Mouse (Mus musculus): ENCODE measurements around the gene Tex14. TPM values are rescaled to one million over a fixed set of nuclear protein-coding genes. Genes with fewer than 3 reads are reported as not detected.
"Not testable (repeated sequence)": the region's sequence is repeated elsewhere in the genome, so short reads cannot be mapped to it uniquely, and the experiment has no call there.

Tex14 gene
- total RNA-seq (2021), result under 1 TPM; 0.36 to 0.56 TPM

DNA sequence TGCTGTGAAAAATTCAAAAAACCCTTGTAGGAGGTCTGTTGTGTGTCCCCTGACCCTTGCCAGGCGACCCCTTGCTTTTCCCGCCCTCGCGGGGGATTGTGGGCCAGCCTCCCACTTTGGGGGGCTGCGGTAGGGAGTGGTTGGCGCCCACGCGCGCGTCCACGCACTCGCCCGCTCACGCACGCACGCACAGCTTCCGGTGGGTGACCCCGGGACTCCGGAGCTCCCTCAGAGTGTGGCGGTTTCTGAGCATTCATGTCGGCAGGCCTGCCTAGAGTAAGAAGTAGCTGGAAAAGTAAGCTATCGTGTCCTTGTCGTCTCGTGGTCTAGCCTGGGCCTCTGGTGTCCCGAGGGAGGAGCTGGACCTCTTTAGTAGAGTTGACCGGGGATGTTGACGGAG lies at the start of gene Tex14, which contains the start of gene Rad51c:
Gene Tex14, plus strand, starts transcription at position 190 of the 400 bp plus-strand sequence.
Gene Rad51c, minus strand, starts transcription at position 79 of the 400 bp plus-strand sequence.
- intact Hi-C loops (cut with DNase I), result loop anchor here (5.0 kb wide), 1 partner anchor 188 kb away; no protein-coding TSS in a partner anchor

DNA sequence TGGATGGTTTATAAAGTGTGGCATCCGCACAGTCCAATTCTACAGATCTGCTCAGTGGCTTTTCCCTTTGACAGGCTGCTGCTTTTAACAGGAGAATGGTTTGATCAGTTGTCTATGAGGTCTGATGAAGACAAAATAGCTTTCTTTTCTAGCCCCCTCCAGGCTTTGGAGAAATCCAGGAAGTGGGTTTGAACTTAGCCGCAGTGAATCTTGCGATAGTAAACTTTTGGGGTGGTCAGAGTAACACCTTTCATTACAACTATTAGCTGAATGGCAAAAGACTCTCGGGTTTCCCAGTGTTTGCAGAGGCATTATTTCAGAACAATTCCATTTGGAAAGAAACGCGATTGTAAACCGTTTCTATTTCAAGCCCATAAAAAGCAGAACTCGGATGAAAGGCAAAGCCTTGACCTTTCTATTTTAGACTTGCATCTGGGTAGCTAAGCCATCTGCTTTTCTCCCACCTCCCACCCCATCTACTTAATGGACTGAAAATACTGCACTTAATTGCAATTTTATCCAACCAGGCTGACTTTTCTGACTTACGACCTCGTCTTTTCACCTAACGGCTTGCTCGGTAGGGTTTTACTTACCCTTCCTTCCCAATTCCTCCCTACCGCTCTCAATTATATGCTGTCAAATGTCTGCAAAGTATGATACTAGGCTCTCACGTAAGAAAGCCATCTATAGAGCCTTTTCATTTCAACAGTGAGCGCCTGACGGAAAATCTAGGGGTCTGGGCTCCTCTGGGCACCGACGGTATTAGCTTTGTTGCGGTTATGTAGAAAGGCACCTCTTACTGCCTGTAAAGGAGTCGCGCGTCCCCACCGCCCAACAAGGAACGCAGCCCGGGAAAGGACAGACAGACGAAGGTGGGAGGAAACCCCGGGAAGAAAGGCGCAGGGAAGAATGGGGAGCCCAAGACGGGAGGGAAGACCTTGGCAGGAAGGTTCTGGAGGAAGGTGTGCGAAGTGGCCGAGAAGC lies 47.3 kb upstream of the Tex14 start:
- no peak for DNase-seq (ENCODE audit: extremely low spot score in 1 of 2, low spot score in 2 of 2)
- intact Hi-C loops (cut with DNase I), result no loop called here

More for the DNA sequence above, at the start of gene Tex14, which contains the start of gene Rad51c:
- DNase-seq (ENCODE audit: extremely low spot score in 1 of 2, low spot score in 2 of 2), result peak in 1 of 2 experiments; percentile 57

DNA sequence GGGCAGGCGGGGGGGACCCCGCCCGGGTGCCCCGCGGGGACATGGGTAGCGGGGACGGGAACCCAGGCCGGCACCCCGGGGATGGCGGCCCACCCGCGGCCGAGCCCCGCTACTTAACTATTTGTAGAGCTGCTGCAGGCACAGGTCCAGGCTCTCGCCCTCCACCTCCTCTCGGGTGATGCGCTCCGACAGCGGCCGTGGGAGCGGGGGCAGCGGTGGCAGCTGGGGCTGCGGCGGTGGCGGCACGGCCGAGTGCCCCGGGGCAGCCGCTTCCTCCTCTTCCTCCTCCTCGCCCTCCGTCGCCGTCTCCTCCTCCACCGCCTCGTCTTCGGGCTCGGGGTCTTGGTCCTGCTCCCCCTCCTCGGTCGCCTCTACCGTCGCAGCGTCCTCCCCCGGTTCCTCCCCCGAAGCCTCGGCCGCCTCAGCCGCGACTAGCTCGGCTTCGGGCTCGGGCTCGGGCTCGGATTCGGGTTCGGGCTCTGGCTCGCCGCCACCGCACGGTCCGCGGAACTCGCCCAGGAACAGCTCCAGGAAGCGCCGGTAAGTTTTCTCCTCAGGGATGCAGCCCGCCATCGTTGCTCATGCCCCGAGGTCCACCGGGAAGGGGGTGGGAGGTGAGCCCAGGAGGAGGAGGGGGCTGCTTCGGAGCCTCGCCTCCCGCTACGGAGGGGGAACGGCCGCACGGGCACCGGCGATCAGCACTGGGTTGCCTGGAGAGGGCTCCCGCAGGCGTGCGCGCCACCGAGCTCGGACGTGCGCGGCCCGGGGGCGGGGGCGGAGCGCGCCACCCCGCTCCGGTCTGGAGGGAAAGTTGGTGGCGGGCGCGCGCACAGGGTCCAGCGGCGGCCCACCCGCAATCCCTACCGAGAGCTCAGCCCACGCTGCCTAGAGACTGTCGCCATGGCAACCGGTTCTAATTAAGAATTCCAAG lies 46.3 kb upstream of the Tex14 start, which contains the start of gene Ppm1e:
Gene Ppm1e, minus strand, starts transcription at position 693 of the 931 bp plus-strand sequence.
- intact Hi-C loops (cut with DNase I), result no loop called here

DNA sequence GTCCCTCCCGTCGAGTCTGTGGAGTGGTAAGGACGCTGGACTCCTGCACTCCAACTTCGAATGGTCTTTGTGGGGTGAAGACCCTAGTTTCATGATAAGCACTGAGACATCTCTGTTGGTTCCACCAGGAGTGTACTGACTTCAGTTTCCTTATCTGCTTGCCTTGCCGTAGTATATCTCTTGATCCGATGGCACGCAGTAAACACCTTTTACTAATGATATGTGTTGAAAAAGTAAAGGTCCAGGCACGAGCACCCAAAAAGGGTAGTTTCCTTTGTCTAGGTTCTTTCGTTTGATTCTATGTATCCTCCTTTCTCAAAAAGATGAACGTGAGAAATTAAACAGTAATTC lies 45.6 kb upstream of the Tex14 start:
- intact Hi-C loops (cut with DNase I), result no loop called here
- DNase-seq (ENCODE audit: extremely low spot score in 1 of 2, low spot score in 2 of 2), result no peak

More for the DNA sequence above, 46.3 kb upstream of the Tex14 start, which contains the start of gene Ppm1e:
- peak; percentile 89 to 93 for DNase-seq (ENCODE audit: extremely low spot score in 1 of 2, low spot score in 2 of 2)

DNA sequence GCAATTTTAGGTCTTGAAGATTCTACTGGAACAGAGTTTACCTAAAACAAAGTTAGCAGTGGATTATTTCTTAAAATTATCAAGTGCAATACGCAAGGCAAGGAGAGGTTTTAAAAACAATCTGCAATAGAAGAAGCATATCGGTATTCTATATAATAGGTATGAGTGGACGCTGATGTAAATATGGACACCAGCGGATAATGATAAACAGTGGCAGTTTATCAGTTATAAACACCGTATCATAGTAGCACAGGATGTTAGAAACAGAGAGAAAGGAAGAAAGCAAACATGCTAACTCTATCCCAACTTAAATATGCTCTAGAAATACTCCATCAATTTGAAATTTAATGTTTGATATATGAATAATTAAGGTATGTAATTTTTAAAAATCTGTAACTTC lies 39.7 kb upstream of the Tex14 start:
- DNase-seq (ENCODE audit: extremely low spot score in 1 of 2, low spot score in 2 of 2), result no peak
- intact Hi-C loops (cut with DNase I), result no loop called here

DNA sequence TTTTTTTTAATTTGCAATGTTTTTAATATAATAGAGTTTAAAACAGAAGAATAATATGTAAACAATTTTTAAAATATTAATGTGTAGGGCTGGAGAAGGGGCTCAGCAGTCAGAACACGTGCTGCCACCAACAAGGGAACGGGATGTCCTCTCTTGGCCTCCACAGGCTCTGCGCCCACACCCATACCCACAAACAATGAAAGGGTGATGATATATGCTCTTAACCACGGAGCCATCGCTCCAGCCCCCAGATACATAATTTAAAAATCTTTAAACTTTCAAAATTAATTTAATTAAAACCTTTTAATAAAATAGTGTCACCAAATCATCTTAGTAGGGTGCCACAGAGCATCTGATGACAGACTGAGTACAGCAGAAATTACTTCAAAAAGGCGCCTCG lies 37.8 kb upstream of the Tex14 start:
- intact Hi-C loops (cut with DNase I), result no loop called here

DNA sequence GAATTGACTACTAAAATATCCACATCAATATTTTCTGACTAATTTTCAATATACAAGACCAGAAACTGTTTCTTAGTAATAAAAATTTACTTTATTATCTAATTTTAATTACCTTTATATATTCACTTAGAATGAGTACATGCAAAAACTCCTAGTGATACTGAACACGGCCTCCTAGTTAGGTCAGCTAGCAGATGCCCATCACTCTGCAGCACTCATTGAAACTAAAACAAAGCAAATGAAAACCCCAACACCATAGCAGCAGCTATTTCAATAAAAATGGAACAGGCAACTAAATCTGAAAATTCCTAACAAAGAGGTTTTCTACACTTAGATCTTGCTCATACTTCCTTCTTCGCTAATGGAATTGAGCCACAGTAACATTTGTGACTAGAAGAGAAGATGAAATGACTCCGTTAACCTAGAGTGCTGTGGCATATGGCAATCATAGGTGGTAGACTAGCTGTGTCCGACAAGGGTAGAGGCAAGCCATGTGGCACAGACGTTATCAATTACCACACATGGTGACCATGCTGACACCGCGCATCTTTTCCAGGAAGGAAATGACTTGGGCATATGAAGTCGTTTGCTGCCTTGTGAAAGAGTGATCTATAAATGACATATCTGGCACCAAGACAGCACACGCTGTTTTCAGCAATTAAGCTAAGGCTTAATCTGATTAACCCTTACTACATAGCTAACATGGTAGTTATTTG lies 36.8 kb upstream of the Tex14 start:
- intact Hi-C loops (cut with DNase I), result no loop called here
- no peak for DNase-seq (ENCODE audit: extremely low spot score in 1 of 2, low spot score in 2 of 2)

More for the DNA sequence above, 37.8 kb upstream of the Tex14 start:
- no peak for DNase-seq (ENCODE audit: extremely low spot score in 1 of 2, low spot score in 2 of 2)

DNA sequence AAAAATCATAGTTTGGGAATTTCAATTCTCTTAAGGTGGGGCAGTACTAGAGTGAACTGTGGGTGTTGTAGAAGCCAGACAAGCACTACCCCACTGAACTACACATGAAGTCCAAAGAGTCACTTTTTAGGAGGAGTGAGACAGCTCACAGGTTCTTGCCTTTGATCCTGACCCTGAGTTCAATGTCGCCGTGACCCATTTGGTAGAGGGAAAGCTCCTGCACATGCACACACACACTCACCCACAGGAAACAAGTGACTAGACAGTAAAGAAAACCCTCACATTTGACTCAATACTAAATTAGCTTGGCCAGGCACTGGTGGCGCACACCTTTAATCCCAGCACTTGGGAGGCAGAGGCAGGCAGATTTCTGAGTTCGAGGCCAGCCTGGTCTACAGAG lies 20.3 kb upstream of the Tex14 start:
- intact Hi-C loops (cut with DNase I), result no loop called here
- DNase-seq (ENCODE audit: extremely low spot score in 1 of 2, low spot score in 2 of 2), result no peak

DNA sequence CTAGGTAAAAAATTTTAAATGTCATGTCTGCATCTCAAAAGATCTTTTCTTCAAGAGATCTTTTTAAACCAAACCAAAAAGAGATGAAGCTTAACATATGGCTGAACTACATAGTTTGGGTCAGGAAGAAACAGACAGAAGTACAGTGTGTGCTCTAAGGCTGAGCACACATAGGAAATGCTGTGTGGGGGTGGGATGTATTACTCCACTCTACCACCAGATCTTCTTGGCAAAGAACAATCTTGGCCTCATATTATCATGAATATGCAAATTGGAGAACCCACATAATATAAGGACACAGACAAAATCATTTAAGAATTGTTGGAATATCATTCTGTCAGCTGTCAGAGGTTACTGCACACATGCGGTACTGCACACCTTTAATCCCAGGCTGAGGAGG lies 19.2 kb upstream of the Tex14 start:
- intact Hi-C loops (cut with DNase I), result no loop called here
- DNase-seq (ENCODE audit: extremely low spot score in 1 of 2, low spot score in 2 of 2), result no peak

DNA sequence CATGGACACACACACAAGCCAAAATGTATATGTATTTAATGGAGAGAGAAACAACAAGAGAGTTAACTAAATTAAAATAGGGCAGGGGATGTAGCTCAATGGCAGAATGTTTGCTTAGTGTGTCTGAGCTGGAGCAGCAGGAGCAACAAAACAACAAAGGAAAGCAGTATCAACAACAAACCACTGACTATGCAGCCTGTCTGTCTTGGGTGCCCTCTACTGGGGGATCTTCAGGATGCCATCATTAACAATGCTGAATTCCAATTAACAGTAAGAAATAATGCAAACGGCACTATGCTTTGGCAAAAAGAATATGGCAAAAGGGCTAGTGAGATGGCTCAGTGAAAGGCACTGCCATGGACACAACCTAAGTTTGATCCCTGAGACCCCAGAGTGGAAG lies 11.0 kb upstream of the Tex14 start:
- intact Hi-C loops (cut with DNase I), result loop anchor here (5.0 kb wide), 1 partner anchor 182 kb away; no protein-coding TSS in a partner anchor
- DNase-seq (ENCODE audit: extremely low spot score in 1 of 2, low spot score in 2 of 2), result peak in 1 of 2 experiments; percentile 43

DNA sequence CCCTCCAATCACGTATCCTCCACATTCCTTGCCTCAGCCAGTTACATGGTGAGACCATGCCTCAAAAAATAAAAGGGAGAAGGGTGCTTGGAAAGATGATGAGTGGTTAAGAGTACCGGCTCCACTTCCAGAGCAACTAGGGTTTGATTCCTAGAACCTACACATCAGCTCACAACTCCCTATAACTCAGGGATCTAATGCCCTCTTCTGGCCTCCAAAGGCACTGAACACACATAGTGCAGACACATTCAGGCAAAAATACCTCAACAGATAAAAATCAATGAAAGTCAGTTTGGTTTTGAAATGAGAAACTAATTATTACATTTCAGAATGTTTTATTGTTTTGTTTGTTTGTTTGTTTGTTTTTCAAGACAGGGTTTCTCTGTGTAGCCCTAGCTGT lies 6.5 kb upstream of the Tex14 start:
- intact Hi-C loops (cut with DNase I), result no loop called here

DNA sequence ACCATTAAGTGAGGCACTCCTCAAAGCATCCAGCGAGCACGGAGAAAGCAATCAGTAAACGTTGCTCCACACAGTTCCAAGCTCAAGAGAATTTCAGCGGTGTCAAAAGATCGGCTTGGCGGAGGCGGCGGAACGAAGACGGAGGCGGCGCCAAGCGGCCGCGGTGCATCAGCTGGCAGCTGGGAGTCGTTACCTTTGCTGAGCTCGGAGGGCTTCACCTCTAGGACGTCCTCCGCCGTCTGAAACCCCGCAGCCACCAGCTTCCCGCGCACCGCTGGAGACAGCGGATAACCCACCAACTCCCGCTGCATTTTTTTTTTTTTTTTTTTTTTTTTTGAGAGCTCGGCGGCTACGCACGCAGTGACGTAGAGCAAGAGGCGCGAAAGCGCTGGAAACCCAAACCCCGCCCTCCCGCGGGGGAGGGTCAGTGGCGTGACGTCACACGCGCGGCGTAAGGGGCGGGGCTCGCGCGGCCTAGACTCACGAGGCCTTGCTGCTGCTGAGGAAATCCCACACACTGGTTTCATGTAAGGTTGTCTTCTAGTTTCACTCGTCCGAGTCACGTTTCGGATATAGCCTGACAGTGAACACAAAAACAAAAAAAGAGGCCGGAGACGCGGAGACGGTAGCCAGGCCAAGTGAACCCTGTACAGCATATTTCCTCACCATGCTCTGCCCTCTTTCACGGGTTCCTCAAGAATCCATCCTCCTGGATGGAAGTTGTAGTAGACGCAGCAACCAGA lies 583 bp upstream of the Tex14 start:
- peak; percentile 93 to 96 for DNase-seq (ENCODE audit: extremely low spot score in 1 of 2, low spot score in 2 of 2)
- intact Hi-C loops (cut with DNase I), result loop anchor here (5.0 kb wide), 1 partner anchor 187 kb away; no protein-coding TSS in a partner anchor

More for the DNA sequence above, 6.5 kb upstream of the Tex14 start:
- no peak for DNase-seq (ENCODE audit: extremely low spot score in 1 of 2, low spot score in 2 of 2)

DNA sequence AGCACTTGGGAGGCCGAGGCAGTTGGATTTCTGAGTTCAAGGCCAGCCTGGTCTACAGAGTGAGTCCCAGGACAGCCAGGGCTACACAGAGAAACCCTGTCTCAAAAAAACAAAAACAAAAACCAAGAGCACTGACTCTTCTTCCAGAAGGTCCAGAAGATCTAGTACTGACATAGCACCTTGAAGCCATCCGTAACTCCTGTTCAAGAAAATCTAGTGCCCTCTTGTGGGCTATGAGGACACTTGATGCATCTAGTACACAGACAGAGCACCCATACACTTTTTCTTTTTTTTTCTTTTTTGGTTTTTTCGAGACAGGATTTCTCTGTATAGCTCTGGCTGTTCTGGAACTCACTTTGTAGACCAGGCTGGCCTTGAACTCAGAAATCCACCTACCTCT lies 8.5 kb downstream of the Tex14 start:
- intact Hi-C loops (cut with DNase I); DNase-seq (ENCODE audit: extremely low spot score in 1 of 2, low spot score in 2 of 2): not testable (repeated sequence)

DNA sequence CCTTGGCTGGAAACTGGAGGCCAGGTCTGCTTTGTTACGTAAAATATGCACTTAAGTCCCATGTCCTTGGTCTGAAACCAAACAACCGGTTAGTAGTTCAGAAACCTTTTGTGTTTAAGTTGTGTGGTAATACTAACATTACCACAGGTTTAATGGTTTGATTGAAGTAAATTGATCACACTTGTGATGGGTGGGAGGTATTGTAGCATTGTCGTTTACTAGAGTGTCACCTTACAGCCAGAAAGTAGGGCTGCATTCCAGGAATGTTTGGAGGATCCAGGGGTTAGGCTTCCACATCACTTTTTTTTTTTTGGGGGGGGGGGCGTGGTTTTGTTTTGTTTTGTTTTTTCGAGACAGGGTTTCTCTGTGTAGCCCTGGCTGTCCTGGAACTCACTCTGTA lies 11.3 kb downstream of the Tex14 start:
- intact Hi-C loops (cut with DNase I), result loop anchor here (5.0 kb wide), 1 partner anchor 204 kb away; no protein-coding TSS in a partner anchor

DNA sequence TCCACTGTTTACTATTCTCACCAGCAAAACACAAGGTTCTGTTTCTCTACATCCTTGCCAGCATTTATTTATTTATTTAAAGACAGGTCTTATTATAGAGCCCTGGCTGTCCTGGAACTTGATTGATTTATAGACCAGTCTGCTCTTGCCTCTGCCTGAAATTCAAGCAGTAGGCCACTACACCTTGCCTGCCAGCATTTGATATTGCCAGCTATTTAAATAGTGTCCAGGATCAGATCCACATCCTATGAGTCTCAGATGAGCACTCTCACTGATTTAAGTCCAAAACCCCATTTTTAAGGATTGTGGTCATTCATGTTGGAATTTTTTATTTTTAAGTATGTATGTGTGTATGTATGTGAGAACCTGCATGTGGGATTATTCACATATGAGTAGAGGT lies 16.0 kb downstream of the Tex14 start:
- DNase-seq (ENCODE audit: extremely low spot score in 1 of 2, low spot score in 2 of 2), result no peak
- intact Hi-C loops (cut with DNase I), result no loop called here

More for the DNA sequence above, 11.3 kb downstream of the Tex14 start:
- no peak for DNase-seq (ENCODE audit: extremely low spot score in 1 of 2, low spot score in 2 of 2)

DNA sequence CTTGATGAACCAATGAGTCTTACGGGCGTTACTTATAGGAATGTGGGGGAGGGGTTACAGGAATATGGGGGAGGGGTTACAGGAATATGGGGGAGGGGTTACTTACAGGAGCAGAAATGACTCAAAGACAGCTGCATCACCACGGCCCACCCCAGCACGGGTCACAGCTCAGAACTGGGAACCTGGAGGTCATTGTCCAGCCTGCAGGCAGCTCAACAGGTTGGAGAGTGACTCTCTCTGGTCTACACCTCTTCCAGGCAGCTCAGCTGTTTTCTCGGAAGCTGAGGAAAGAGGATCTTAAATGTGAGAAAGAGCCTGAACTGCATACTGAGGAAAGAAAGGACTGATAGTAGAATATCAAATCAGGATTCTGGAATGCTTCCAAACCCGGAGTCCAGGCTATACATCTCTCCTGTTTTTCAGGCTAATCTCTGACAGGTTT lies 16.9 kb downstream of the Tex14 start:
- intact Hi-C loops (cut with DNase I), result no loop called here
- peak in 1 of 2 experiments; percentile 39 for DNase-seq (ENCODE audit: extremely low spot score in 1 of 2, low spot score in 2 of 2)

DNA sequence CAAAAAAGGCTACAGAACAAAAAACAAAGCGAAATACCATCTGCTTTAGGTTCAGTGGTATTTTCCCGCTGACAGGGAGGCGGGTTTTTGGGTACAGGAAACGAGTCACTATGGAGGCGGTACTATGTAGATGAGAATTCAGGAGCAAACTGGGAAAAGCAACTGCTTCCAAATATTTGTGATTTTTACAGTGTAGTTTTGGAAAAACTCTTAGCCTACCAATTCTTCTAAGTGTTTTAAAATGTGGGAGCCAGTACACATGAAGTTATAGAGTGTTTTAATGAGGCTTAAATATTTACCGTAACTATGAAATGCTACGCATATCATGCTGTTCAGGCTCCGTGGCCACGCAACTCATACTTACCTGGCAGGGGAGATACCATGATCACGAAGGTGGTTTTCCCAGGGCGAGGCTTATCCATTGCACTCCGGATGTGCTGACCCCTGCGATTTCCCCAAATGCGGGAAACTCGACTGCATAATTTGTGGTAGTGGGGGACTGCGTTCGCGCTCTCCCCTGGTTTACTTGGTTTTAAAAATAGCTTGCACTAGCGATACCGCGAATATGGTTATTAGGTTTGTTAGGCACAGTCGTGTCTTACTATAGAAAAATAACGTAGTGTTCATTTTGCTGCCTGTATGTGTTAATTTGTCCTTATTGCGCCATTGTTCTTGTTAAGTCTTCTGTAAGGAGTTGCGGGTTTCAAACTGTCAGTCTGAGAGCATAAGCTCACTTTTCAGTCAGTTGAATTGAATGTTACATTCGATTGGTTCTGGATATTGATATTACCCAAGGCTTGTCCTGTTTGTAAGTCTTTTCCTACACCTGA lies 17.9 kb downstream of the Tex14 start:
- intact Hi-C loops (cut with DNase I), result no loop called here

More for the DNA sequence above, 17.9 kb downstream of the Tex14 start:
- DNase-seq (ENCODE audit: extremely low spot score in 1 of 2, low spot score in 2 of 2), result peak; percentile 81 to 93
